Mouse (Mus musculus) stomach, adult 2 months (tissue): ENCODE measurements around the gene Akr1b3. TPM values are rescaled to one million over a fixed set of nuclear protein-coding genes. Genes with fewer than 3 reads are reported as not detected.

Experiments used
- polyA plus RNA-seq: library from polyadenylated mRNA; depleted of rRNA; stranded (reverse); fragments of >200 nt; gene quantifications from 2 replicates; pipeline ENCODE4 v1.2.3, GENCODE M21; 2012; rRNA removed

The Akr1b3 gene
- polyA plus RNA-seq = 99.6 and 113 TPM in 2 replicates

GRCm38 (mm10) chr6:34316854-34317771 lies at the start of gene Akr1b3:
Gene Akr1b3, minus strand, starts transcription at chr6:34317478.

GRCm38 (mm10) chr6:34353658-34354353 lies 36.5 kb upstream of the Akr1b3 start, which contains the start of gene Akr1b8:
Gene Akr1b8, plus strand, starts transcription at chr6:34354119.

Other genes with a start within 250 kb of the Akr1b3 start
- 2.5 and 3.9 TPM in 2 replicates for gene Slc35b4, start 140.4 kb downstream of the Akr1b3 start, polyA plus RNA-seq
- gene Akr1b8, start 36.6 kb upstream of the Akr1b3 start, polyA plus RNA-seq = 20.9 and 28.4 TPM in 2 replicates
- 4.2 and 5.5 TPM in 2 replicates for gene Akr1b10, start 66.7 kb upstream of the Akr1b3 start, polyA plus RNA-seq
- 0.12 and 0.28 TPM in 2 replicates for gene Akr1b7, start 94.9 kb upstream of the Akr1b3 start, polyA plus RNA-seq
- 3.4 and 4.7 TPM in 2 replicates for gene Bpgm, start 158.7 kb upstream of the Akr1b3 start, polyA plus RNA-seq